Mouse (Mus musculus) layer of hippocampus, adult 11-12 months (tissue): ENCODE results near the gene Eno4.
"Not testable (repeated sequence)": the region's sequence is repeated elsewhere in the genome, so short reads cannot be mapped to it uniquely, and the experiment has no call there.

Experiments
- DNase-seq: peaks from one replicate; pipeline ENCODE4 v3.0.0; 2022; ENCODE audit warnings: low spot score

Gene Eno4

GRCm38 (mm10) chr19:58942841-58943828, at the start of gene Eno4, which contains the start of gene Hspa12a:
Gene Eno4 (plus strand): TSS chr19:58943425.
Gene Hspa12a (minus strand): TSS chr19:58943654.
- peak; percentile 95 for DNase-seq

- no peak for DNase-seq
Observed at GRCm38 (mm10) chr19:58896216-58896615, 47.0 kb upstream of the Eno4 start.

- not testable (repeated sequence) for DNase-seq
Observed at GRCm38 (mm10) chr19:58900471-58900870, 42.8 kb upstream of the Eno4 start.

- DNase-seq: no peak
Observed at GRCm38 (mm10) chr19:58903079-58903898, 39.9 kb upstream of the Eno4 start.

- peak; percentile 90 for DNase-seq
Observed at GRCm38 (mm10) chr19:58903899-58904327, 39.3 kb upstream of the Eno4 start.

GRCm38 (mm10) chr19:58906685-58907084, 36.5 kb upstream of the Eno4 start:
- DNase-seq: no peak

- DNase-seq: no peak
Observed at GRCm38 (mm10) chr19:58908018-58908417, 35.2 kb upstream of the Eno4 start.

GRCm38 (mm10) chr19:58910941-58911368, 32.3 kb upstream of the Eno4 start:
- no peak for DNase-seq

GRCm38 (mm10) chr19:58911386-58911785, 31.8 kb upstream of the Eno4 start:
- peak; percentile 81 for DNase-seq

- no peak for DNase-seq
Observed at GRCm38 (mm10) chr19:58913301-58913700, 29.9 kb upstream of the Eno4 start.

GRCm38 (mm10) chr19:58918597-58918996, 24.6 kb upstream of the Eno4 start:
- DNase-seq: no peak

GRCm38 (mm10) chr19:58919148-58919547, 24.1 kb upstream of the Eno4 start:
- DNase-seq: no peak

- DNase-seq: no peak
Observed at GRCm38 (mm10) chr19:58931081-58931800, 12.0 kb upstream of the Eno4 start.

- DNase-seq: no peak
Observed at GRCm38 (mm10) chr19:58933062-58933461, 10.2 kb upstream of the Eno4 start.

- no peak for DNase-seq
Observed at GRCm38 (mm10) chr19:58945959-58946358, 2.7 kb downstream of the Eno4 start.

GRCm38 (mm10) chr19:58951521-58951920, 8.3 kb downstream of the Eno4 start:
- DNase-seq: no peak

- DNase-seq: no peak
Observed at GRCm38 (mm10) chr19:58952236-58952635, 9.0 kb downstream of the Eno4 start.

GRCm38 (mm10) chr19:58954779-58955178, 11.6 kb downstream of the Eno4 start:
- DNase-seq: no peak

GRCm38 (mm10) chr19:58963011-58963410, 19.8 kb downstream of the Eno4 start:
- no peak for DNase-seq

- no peak for DNase-seq
Observed at GRCm38 (mm10) chr19:58968731-58969506, 25.7 kb downstream of the Eno4 start.

GRCm38 (mm10) chr19:58970826-58971225, 27.6 kb downstream of the Eno4 start:
- no peak for DNase-seq
